Mouse (Mus musculus) stomach, embryonic 15.5 days (tissue): ENCODE data around the gene Olfr732. TPM values are rescaled to one million over a fixed set of nuclear protein-coding genes. Genes with fewer than 3 reads are reported as not detected.

Experiments
- ATAC-seq: fragments of 200-750 bp; cut with Nextera tagmentation; 2 replicates; pipeline ENCODE4 v1.8.0; 2017; ENCODE audit warnings: low read depth, moderate number of reproducible peaks, moderate TSS enrichment; ENCODE audit not compliant: insufficient read depth, low FRiP score
- H3K27ac ChIP-seq: fragments of 300-500 bp; sonication (generic); 2 replicates; pipeline ENCODE4 v1.5.1; 2015; ENCODE audit warnings: mild to moderate bottlenecking, inconsistent platforms
- H3K27me3 ChIP-seq: fragments of 300-500 bp; sonication (generic); replicated peaks from 2 replicates; pipeline ENCODE4 v1.6.1; 2015; ENCODE audit warnings: inconsistent platforms
- H3K36me3 ChIP-seq: fragments of 300-500 bp; sonication (generic); 2 replicates; pipeline ENCODE4 v1.6.1; 2015; ENCODE audit warnings: inconsistent platforms
- H3K4me1 ChIP-seq: fragments of 300-500 bp; sonication (generic); 2 replicates; pipeline ENCODE4 v1.6.1; 2015; ENCODE audit warnings: inconsistent platforms
- H3K4me2 ChIP-seq: fragments of 300-500 bp; sonication (generic); 2 replicates; pipeline ENCODE4 v1.6.1; 2015; ENCODE audit warnings: mild to moderate bottlenecking, inconsistent platforms
- H3K4me3 ChIP-seq: fragments of 300-500 bp; sonication (generic); replicated peaks from 2 replicates; pipeline ENCODE4 v1.5.1; 2015; ENCODE audit warnings: inconsistent platforms
- H3K9ac ChIP-seq: fragments of 300-500 bp; sonication (generic); 2 replicates; pipeline ENCODE4 v1.6.1; 2015; ENCODE audit warnings: inconsistent platforms
- H3K9me3 ChIP-seq: fragments of 300-500 bp; sonication (generic); 2 replicates; pipeline ENCODE4 v1.6.1; 2016; ENCODE audit warnings: inconsistent platforms
- WGBS: fragments of 180-500 bp; shearing (Covaris S2); methylation state at CpG from one replicate; pipeline ENCODE4 v1.1.7; 2015; 5-methylcytosine and 5-hydroxymethylcytosine counted together
- polyA plus RNA-seq: library from polyadenylated mRNA; unstranded; fragments of >200 nt; fragmentation: Nextera tagmentation; extraction: Ambion mirVana; gene quantifications from 2 replicates; pipeline ENCODE4 v1.2.1, GENCODE M21; 2015

Gene Olfr732
- polyA plus RNA-seq = not detected in 2 replicates

DNA sequence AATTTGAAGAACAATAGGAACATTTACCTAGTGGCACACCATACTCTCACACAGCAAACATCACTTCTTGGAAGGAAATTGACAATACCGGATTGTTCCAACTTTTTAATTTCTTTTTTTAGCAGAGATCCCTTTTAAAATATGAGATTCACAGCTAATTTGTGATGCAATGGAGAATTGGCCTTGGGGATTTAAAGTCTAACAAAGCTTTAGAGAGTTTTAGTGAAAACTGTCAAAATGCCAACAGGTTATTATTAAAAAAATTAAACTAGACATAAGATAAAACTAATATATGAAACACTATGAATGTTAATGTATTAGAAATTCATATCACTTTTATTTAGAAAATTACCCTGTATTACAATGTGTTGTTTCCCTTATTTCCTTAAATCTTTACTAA, at the start of gene Olfr732:
TSS of gene Olfr732 (minus strand) at position 101 of the 400 bp plus-strand sequence.
- no peaks in the 10 kb centered on the region for H3K27me3 ChIP-seq

DNA sequence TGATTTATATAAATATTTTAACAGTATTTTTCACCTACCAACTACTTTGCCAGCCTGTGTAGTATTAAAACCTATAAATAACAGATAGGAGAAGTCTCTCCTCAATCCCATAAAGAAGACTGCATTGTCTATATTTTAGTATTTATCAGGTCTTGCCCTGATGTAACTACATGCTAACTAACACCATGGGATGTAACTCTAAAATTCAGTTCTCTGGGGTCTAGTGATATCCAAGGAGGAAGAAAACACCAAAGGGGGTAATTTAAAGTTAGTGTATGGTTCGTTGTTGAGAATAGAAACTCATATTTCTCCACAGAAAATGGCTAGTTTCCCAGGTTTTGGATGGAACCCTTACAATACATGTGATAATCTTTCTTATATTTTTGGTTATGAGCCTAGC, 42.7 kb upstream of the Olfr732 start, which contains the start of gene Olfr734:
TSS of gene Olfr734 (minus strand) at position 101 of the 400 bp plus-strand sequence.
- Histone ChIP-seq H3K9ac (no peak within 1 kb of the TSS), H3K27me3 (no peaks in the 10 kb centered on the region), H3K27ac (no peak within 1 kb of the TSS), H3K4me3 (no peak within 1 kb of the TSS), H3K36me3 (no peaks in the 10 kb centered on the region), H3K9me3 (no peaks in the 10 kb centered on the region), H3K4me1 (no peaks in the 10 kb centered on the region), H3K4me2 (no peak within 1 kb of the TSS)
- ATAC-seq = no peak
- WGBS = 64% methylated on average over 1 of the region's 1 CpGs

More for the DNA sequence above, at the start of gene Olfr732:
- Histone ChIP-seq H3K9me3 (no peaks in the 10 kb centered on the region), H3K4me2 (no peak within 1 kb of the TSS), H3K9ac (no peak within 1 kb of the TSS), H3K36me3 (no peaks in the 10 kb centered on the region), H3K4me1 (no peaks in the 10 kb centered on the region), H3K4me3 (no peak within 1 kb of the TSS), H3K27ac (no peak within 1 kb of the TSS)
- ATAC-seq = no peak
- 95% methylated on average over 1 of the region's 1 CpGs for WGBS

DNA sequence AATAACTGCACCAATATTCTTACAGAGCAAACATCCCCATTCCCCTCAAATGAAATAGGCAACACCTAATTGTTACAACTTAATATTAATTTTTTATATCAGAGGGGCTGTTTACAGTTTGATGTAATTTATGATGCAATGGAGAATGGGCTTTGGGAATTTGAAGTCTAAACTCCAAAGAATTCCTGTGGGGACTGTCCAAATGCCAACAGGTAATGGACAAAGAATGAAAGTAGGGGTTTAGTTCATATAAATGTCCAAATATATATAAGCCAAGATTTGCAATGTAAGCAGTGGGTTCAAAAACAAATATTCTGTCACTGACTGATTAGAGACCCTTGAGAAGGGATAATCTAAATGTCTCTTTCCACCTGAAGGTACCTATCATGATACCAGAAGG, 17.4 kb upstream of the Olfr732 start, which contains the start of gene Olfr733:
TSS of gene Olfr733 (minus strand) at position 101 of the 400 bp plus-strand sequence.
- no peaks in the 10 kb centered on the region for H3K4me1 ChIP-seq

DNA sequence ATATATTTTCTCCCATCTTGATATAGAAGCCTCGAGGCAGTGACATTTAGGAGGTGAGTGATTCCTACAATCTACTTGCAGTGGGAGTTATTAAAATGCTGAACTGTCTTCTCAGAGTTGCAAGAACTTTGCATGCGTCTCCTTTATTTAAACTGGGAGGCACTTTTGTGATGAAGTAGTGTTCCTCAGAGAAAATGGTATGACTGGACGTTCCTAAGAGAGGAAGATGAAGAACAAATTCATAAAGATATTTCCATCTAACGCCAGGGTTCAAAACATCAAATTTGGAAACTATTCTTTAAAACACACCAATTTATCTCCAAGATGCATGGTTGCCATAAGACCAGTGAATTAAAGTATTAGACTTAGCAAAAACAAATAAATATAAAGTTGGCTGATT, 42.2 kb downstream of the Olfr732 start, which contains the start of gene Olfr731:
TSS of gene Olfr731 (minus strand) at position 101 of the 400 bp plus-strand sequence.
- WGBS = 74% methylated on average over 4 of the region's 4 CpGs
- Histone ChIP-seq H3K4me2 (no peak within 1 kb of the TSS), H3K4me3 (no peak within 1 kb of the TSS), H3K9ac (no peak within 1 kb of the TSS), H3K4me1 (no peaks in the 10 kb centered on the region), H3K9me3 (no peaks in the 10 kb centered on the region), H3K27me3 (no peaks in the 10 kb centered on the region), H3K27ac (no peak within 1 kb of the TSS), H3K36me3 (no peaks in the 10 kb centered on the region)
- ATAC-seq = no peak

More for the DNA sequence above, 17.4 kb upstream of the Olfr732 start, which contains the start of gene Olfr733:
- no peak within 1 kb of the TSS for H3K27ac ChIP-seq
- H3K4me2 ChIP-seq = no peak within 1 kb of the TSS
- no peaks in the 10 kb centered on the region for H3K9me3 ChIP-seq
- no peaks in the 10 kb centered on the region for H3K27me3 ChIP-seq
- ATAC-seq = no peak
- H3K9ac ChIP-seq = no peak within 1 kb of the TSS
- H3K36me3 ChIP-seq = no peaks in the 10 kb centered on the region
- no peak within 1 kb of the TSS for H3K4me3 ChIP-seq

Other genes with a start within 250 kb of the Olfr732 start
- not detected in 2 replicates for gene Olfr725, start 243.8 kb downstream of the Olfr732 start, polyA plus RNA-seq
- not detected in 2 replicates for gene Olfr726, start 193.3 kb downstream of the Olfr732 start, polyA plus RNA-seq
- gene Olfr727, start 161.0 kb downstream of the Olfr732 start, polyA plus RNA-seq = not detected in 2 replicates
- gene Olfr728, start 141.5 kb downstream of the Olfr732 start, polyA plus RNA-seq = not detected in 2 replicates
- gene Olfr729, start 131.3 kb downstream of the Olfr732 start, polyA plus RNA-seq = not detected in 2 replicates
- gene Olfr730, start 96.0 kb downstream of the Olfr732 start, polyA plus RNA-seq = not detected in 2 replicates
- gene Olfr731, start 42.3 kb downstream of the Olfr732 start, polyA plus RNA-seq = not detected in 2 replicates
- gene Olfr733, start 17.3 kb upstream of the Olfr732 start, polyA plus RNA-seq = not detected in 2 replicates
- gene Olfr734, start 42.6 kb upstream of the Olfr732 start, polyA plus RNA-seq = not detected in 2 replicates
- not detected in 2 replicates for gene Olfr735, start 64.7 kb upstream of the Olfr732 start, polyA plus RNA-seq
- gene Tlr11, start 73.7 kb upstream of the Olfr732 start, polyA plus RNA-seq = not detected in 2 replicates
- not detected in 2 replicates for gene Olfr736, start 97.0 kb upstream of the Olfr732 start, polyA plus RNA-seq
- not detected in 2 replicates for gene Olfr738, start 123.4 kb upstream of the Olfr732 start, polyA plus RNA-seq
- not detected in 2 replicates for gene Olfr739, start 134.4 kb upstream of the Olfr732 start, polyA plus RNA-seq
- gene Olfr740, start 161.3 kb upstream of the Olfr732 start, polyA plus RNA-seq = not detected in 2 replicates
- gene Olfr741, start 188.5 kb upstream of the Olfr732 start, polyA plus RNA-seq = not detected in 2 replicates
- gene Olfr742, start 219.4 kb upstream of the Olfr732 start, polyA plus RNA-seq = not detected in 2 replicates
- gene Olfr743, start 237.6 kb upstream of the Olfr732 start, polyA plus RNA-seq = not detected in 2 replicates